Mouse (Mus musculus): ENCODE measurements around the gene Dusp22. TPM values are rescaled to one million over a fixed set of nuclear protein-coding genes. Genes with fewer than 3 reads are reported as not detected.

Dusp22 gene
- polyA plus RNA-seq, 1 experiment from 2014 or later, result 7.3 TPM

DNA sequence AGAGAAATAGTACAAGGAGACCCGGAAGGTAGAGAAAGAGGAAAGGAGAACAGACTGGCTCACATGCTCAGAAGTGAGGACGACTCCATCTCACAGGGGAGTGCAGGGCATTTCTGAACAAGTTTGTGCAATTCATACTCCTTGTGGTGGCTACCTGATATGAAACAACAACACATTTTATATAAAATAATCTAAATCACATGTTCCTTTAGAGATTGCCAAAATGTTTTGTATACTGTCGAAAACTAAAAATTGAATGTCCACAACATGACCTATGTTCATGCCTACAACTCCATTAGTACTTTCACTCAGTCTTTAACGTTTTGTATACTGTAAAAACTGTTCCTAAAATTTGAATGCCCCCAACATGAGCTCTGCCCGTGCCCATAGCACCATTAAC lies 81.4 kb downstream of the Dusp22 start:
- H3K27me3 ChIP-seq, result no peaks in the 10 kb centered on the region
- no peak overlapping the region for H3K4me2 ChIP-seq
- no peaks in the 10 kb centered on the region for H3K36me3 ChIP-seq
- H3K9me3 ChIP-seq (replicated peaks), result no peaks in the 10 kb centered on the region
- DNase-seq, result no peak
- no peak overlapping the region for H3K4me3 ChIP-seq (replicated peaks)
- H3K27ac ChIP-seq, result no peak overlapping the region
- no peaks in the 10 kb centered on the region for H3K4me1 ChIP-seq (replicated peaks)
- H3K9ac ChIP-seq, result no peak overlapping the region
- WGBS (ENCODE audit: insufficient replicate concordance), result 47% methylated on average over 5 of the region's 5 CpGs
- no peak for ATAC-seq (ENCODE audit: low read depth)

DNA sequence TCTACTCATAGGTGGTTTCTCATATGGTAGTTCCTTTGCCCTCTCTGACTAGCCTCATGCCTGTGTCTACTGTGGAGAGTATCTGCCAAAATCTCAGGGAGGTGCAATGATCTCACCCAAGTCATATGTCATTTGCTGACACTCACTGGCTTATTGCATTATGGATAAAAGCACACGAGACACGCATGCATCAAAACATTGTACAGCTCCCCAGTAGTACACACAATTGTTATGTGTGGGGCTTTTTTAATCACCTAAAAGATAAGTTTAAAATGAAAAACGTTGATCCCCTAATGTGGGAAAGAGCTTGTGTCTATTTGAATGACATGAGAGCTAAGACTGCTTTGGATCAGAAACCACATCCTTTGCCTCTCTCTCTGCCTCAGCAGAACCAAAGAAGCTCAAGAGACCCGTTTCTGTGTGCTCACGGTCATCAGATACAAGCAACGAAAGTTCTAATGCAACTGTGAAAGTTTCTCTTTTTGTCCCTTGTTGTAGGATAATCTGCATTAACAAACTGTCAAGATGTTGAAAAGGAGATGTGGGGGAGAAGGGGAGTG lies 82.7 kb downstream of the Dusp22 start:
- H3K27me3 ChIP-seq, result peaks cover 6% of the 10 kb centered on the region; the same call in 1 of the 2 replicates
- DNase-seq (no peak), ATAC-seq (ENCODE audit: low read depth) (no peak)
- H3K4me3 ChIP-seq (replicated peaks), result no peak overlapping the region
- no peaks in the 10 kb centered on the region for H3K36me3 ChIP-seq
- 48% methylated on average over 6 of the region's 6 CpGs for WGBS (ENCODE audit: insufficient replicate concordance)
- H3K9me3 ChIP-seq (replicated peaks), result no peaks in the 10 kb centered on the region
- H3K27ac ChIP-seq, result no peak overlapping the region
- H3K9ac ChIP-seq, result no peak overlapping the region
- no peaks in the 10 kb centered on the region for H3K4me1 ChIP-seq (replicated peaks)
- no peak overlapping the region for H3K4me2 ChIP-seq

DNA sequence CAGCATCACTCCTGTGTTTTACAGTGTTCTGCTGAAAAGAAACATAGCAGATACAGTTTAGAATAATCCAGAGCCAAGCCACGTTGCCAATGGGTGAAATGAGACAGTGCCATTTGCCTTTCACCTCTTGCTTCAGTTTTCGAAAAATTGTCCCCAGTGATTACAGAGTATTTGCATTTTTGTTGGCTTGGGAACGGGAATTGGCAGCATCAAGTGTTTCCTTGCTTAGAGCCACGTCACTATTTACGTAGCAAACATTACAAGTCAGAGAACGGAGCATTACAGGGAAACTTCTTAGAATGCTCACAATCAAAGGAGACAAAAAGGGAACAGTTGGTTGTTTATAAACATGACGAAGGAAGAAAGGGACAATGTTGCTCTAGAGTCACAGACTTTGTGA lies 85.3 kb downstream of the Dusp22 start:
- Histone ChIP-seq H3K4me1 (replicated peaks) (peaks cover 7% of the 10 kb centered on the region), H3K4me3 (replicated peaks) (no peak overlapping the region), H3K27ac (no peak overlapping the region), H3K9me3 (replicated peaks) (no peaks in the 10 kb centered on the region), H3K4me2 (no peak overlapping the region), H3K27me3 (peaks cover 32% of the 10 kb centered on the region), H3K9ac (no peak overlapping the region), H3K36me3 (no peaks in the 10 kb centered on the region)
- WGBS (ENCODE audit: insufficient replicate concordance), result 54% methylated on average over 7 of the region's 7 CpGs
- no peak for ATAC-seq (ENCODE audit: low read depth)
- DNase-seq, result no peak

DNA sequence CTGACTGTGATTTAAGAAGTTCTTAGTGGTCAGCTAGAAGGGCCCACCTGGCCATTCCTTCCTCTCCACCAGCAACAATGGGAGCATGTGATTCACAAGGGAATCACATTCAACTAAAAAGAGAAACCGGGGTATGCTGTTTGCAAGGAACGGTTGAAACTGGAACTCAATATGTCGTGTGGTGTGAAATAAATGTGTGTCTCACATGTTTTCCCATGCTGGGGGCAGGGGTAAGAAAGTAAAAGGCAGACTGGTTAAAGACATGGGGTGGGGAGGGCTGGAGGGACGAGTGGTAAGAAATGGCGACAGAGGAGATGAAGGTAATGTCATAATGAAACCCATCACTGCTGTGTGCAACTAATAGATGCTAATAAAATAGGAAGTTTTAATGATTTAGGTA lies 87.3 kb downstream of the Dusp22 start:
- Histone ChIP-seq H3K4me1 (replicated peaks) (peaks cover 10% of the 10 kb centered on the region), H3K9me3 (replicated peaks) (no peaks in the 10 kb centered on the region), H3K9ac (no peak overlapping the region), H3K27me3 (peaks cover 51% of the 10 kb centered on the region), H3K36me3 (no peaks in the 10 kb centered on the region), H3K27ac (no peak overlapping the region), H3K4me2 (no peak overlapping the region), H3K4me3 (replicated peaks) (no peak overlapping the region)
- WGBS (ENCODE audit: insufficient replicate concordance), result 65% methylated on average over 5 of the region's 5 CpGs
- DNase-seq, result no peak
- ATAC-seq (ENCODE audit: low read depth), result no peak

DNA sequence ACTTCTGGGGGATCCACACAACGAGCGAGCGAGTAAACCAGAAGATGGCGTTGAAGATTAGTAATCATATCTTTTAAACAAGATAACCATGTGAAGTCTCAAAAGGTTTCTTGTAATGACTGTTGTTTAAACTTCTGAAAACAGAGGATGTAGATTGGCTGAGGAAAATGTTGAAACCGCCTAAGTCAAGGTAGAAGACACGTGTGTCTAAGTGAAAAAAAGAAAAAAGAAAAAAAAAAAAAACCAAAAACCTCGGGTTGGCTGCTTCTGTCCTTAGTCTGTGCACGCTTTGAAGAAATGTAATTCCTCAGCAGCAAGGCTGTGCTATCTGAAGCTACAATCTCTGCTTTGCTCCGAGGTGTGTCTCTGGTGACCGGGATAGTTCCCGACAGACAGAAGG lies 87.7 kb downstream of the Dusp22 start:
- peaks cover 54% of the 10 kb centered on the region for H3K27me3 ChIP-seq
- ATAC-seq (ENCODE audit: low read depth) (no peak), DNase-seq (no peak)
- H3K36me3 ChIP-seq, result no peaks in the 10 kb centered on the region
- no peak overlapping the region for H3K4me2 ChIP-seq
- WGBS (ENCODE audit: insufficient replicate concordance), result 49% methylated on average over 11 of the region's 11 CpGs
- H3K9me3 ChIP-seq (replicated peaks), result no peaks in the 10 kb centered on the region
- peaks cover 10% of the 10 kb centered on the region for H3K4me1 ChIP-seq (replicated peaks)
- H3K4me3 ChIP-seq (replicated peaks), result no peak overlapping the region
- H3K9ac ChIP-seq, result no peak overlapping the region
- no peak overlapping the region for H3K27ac ChIP-seq

DNA sequence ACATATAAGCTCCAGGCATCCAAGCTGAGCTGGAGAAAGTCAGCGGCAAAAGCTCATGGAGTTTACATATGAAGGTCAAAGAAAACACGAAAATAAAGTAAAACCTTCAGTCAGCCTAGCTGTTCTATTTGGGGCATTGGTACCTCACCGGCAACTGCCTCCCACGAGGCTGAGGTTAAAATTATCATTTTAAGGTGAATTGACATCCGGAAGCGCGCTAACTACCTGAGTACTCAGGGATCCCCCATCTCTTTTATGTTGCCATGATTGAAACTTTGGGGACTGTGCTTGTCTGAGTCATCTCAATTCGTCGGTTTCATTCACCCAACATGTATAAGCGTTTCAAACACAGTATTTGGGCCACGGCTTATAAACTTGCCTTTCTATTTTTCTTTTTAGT lies 88.5 kb downstream of the Dusp22 start:
- H3K4me3 ChIP-seq (replicated peaks), result no peak overlapping the region
- 52% methylated on average over 11 of the region's 11 CpGs for WGBS (ENCODE audit: insufficient replicate concordance)
- no peak for ATAC-seq (ENCODE audit: low read depth)

DNA sequence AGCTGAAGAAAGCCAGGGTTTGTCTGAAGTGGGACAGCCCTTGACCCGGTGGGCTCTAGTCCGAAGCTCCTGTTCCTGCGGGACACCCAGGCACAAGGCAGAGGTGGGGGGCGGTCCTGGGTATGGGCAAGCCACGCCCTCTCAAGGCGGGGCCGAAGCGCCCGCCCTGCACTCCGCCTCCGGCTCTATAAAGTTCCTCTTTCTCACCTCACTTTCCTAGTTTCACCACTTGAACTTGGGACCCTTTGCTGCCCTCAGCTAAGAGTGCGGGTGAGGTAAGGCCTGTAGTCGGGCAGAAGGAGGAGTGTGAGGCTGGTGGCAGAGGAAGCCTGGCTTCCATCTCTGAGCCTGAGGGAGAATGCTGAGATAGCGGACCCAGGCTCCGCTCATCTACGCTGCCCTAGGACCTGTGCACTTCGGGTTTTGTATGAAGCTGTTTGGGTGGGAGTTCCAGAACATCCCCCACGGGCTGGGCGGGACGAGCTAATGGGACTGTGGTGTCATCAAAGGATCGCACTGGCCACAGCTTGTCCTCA lies 89.3 kb downstream of the Dusp22 start, which contains the start of gene Irf4:
Gene Irf4, plus strand, starts transcription at position 206 of the 536 bp plus-strand sequence.
- Histone ChIP-seq H3K4me1 (replicated peaks) (peaks cover 10% of the 10 kb centered on the region), H3K4me2 (peak within 1 kb of the TSS; percentile 60), H3K27me3 (peaks cover 58% of the 10 kb centered on the region), H3K36me3 (no peaks in the 10 kb centered on the region), H3K9me3 (replicated peaks) (no peaks in the 10 kb centered on the region), H3K9ac (no peak within 1 kb of the TSS), H3K27ac (no peak within 1 kb of the TSS), H3K4me3 (replicated peaks) (peak within 1 kb of the TSS; percentile 40)
- 2% methylated on average over 21 of the region's 21 CpGs for WGBS (ENCODE audit: insufficient replicate concordance)
- ATAC-seq (ENCODE audit: low read depth) (peak; percentile 41; the same call in 1 of the 2 replicates), DNase-seq (peak; percentile 11)

More for the DNA sequence above, 88.5 kb downstream of the Dusp22 start:
- Histone ChIP-seq H3K27ac (no peak overlapping the region), H3K9ac (no peak overlapping the region), H3K4me1 (replicated peaks) (peaks cover 10% of the 10 kb centered on the region), H3K27me3 (peaks cover 58% of the 10 kb centered on the region), H3K4me2 (no peak overlapping the region; the same call in 1 of the 2 replicates), H3K36me3 (no peaks in the 10 kb centered on the region), H3K9me3 (replicated peaks) (no peaks in the 10 kb centered on the region)
- DNase-seq, result no peak

DNA sequence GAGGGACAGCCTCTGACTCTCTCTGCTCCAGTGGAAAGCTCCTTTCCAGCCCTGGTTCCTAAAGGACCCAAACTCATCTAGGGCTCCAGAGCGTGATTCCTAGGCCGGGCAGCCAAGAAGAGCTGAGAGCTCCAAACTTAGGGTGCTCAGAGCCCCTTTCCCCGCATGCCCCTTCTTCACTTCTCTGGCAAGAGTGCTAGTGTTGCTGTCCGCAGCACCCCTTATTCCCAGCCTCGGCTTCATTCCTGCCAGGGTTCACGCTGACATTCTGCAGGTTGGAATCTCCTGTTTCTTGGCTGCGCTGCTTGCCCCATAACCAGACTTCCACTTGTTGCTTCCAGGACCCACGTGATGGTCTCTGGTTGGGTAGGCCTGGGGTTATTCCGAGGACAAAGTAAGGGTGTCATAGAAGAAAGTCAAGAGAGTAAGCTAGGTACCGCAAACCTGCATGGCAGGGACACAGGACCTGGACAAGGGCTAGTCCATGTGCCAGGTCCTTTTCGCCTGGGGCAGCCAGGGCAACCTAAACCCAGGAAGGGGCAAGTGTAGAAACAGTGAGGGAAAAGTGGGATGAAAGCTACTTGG lies 89.8 kb downstream of the Dusp22 start:
- Histone ChIP-seq H3K9ac (no peak overlapping the region), H3K27ac (no peak overlapping the region), H3K36me3 (no peaks in the 10 kb centered on the region), H3K4me3 (replicated peaks) (peak overlapping the region; percentile 40), H3K27me3 (peaks cover 58% of the 10 kb centered on the region), H3K4me1 (replicated peaks) (peaks cover 10% of the 10 kb centered on the region), H3K4me2 (peak overlapping the region; percentile 60), H3K9me3 (replicated peaks) (no peaks in the 10 kb centered on the region)
- WGBS (ENCODE audit: insufficient replicate concordance), result 10% methylated on average over 11 of the region's 11 CpGs
- DNase-seq (no peak), ATAC-seq (ENCODE audit: low read depth) (no peak)

DNA sequence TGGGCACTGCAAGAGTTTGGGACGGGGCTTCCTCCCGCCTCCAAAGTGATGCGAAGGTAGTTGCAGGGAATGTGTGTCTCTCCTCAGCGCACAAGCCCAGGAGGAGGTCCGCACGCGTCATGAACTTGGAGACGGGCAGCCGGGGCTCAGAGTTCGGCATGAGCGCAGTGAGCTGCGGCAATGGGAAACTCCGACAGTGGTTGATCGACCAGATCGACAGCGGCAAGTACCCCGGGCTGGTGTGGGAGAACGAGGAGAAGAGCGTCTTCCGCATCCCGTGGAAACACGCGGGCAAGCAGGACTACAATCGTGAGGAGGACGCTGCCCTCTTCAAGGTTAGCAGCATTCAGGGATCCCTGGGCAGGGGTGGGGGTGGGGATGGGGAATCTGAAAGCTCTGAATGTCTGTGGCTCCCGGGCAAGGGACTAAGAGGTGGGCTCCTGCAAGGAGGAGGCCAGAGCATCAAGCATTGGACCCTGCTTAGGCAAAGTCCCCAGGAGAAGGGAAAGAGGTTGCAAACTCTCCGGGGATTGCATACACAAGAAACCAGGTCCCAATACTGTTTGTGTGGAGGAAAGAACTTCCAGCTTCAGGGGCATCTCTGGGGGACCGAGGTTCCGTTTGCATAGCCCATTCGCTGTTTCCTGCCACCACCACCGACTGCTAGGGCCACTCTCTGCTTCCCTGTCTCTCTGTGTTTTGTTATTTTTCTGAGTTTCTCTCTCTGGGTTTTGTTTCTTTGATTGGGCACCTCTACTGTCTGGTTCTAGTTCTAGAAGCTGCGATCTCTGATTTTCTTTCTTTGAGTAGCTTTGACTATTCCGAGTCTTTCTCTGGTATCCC lies 90.9 kb downstream of the Dusp22 start:
- Histone ChIP-seq H3K27me3 (peaks cover 58% of the 10 kb centered on the region), H3K27ac (no peak overlapping the region), H3K9me3 (replicated peaks) (no peaks in the 10 kb centered on the region), H3K4me3 (replicated peaks) (no peak overlapping the region; the same call in 1 of the 2 replicates), H3K36me3 (no peaks in the 10 kb centered on the region), H3K4me2 (peak overlapping the region; percentile 26), H3K9ac (no peak overlapping the region), H3K4me1 (replicated peaks) (peaks cover 10% of the 10 kb centered on the region)
- 3% methylated on average over 33 of the region's 33 CpGs for WGBS (ENCODE audit: insufficient replicate concordance)
- DNase-seq (no peak), ATAC-seq (ENCODE audit: low read depth) (no peak)

DNA sequence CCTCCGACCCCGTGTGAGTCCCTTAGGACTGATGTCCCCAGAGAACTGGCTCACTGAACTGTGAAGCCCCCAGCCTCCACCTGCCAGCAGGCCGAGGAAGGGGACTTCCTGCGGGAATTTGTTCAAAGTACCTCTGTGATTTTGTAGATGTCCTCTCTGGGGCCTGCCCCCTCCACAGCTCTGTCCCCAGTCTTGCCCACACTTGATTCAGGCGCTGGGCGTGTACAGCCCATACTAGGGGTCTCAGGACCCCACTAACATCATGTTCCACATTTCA lies 91.4 kb downstream of the Dusp22 start:
- WGBS (ENCODE audit: insufficient replicate concordance), result 28% methylated on average over 6 of the region's 6 CpGs
- Histone ChIP-seq H3K27ac (no peak overlapping the region), H3K27me3 (peaks cover 58% of the 10 kb centered on the region), H3K4me3 (replicated peaks) (no peak overlapping the region), H3K4me1 (replicated peaks) (peaks cover 10% of the 10 kb centered on the region), H3K9ac (no peak overlapping the region), H3K4me2 (no peak overlapping the region), H3K36me3 (no peaks in the 10 kb centered on the region), H3K9me3 (replicated peaks) (no peaks in the 10 kb centered on the region)
- DNase-seq (no peak), ATAC-seq (ENCODE audit: low read depth) (no peak)

DNA sequence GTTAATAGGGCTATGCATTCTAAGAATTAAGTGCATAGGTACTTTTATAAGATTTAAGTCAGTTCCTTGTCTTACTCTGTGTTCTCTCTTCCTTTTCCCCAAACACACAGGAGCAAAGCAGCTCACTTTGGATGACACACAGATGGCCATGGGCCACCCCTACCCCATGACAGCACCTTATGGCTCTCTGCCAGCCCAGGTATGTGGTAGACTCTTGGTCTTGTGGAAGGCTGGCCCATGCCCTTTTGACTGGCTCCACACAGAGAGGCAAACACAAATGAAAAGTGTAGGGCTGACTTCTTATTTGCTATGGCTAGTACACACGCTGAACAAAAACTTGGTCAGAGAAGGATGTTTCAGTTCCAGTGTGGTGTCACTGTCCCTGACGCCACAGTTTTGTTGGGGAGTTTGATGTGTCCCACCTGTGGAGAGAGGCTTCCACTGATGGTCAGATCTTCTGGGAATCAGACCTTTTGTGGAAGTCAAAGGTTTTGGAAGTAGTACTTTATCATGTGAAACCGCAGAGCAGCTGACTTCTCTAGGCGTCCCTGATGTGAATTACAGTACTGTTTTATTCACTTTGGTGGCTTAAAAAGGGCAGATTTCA lies 92.9 kb downstream of the Dusp22 start:
- ATAC-seq (ENCODE audit: low read depth) (no peak), DNase-seq (no peak)
- peaks cover 10% of the 10 kb centered on the region for H3K4me1 ChIP-seq (replicated peaks)
- no peak overlapping the region for H3K27ac ChIP-seq
- H3K4me2 ChIP-seq, result no peak overlapping the region
- no peaks in the 10 kb centered on the region for H3K9me3 ChIP-seq (replicated peaks)
- peaks cover 51% of the 10 kb centered on the region for H3K27me3 ChIP-seq
- WGBS (ENCODE audit: insufficient replicate concordance), result 60% methylated on average over 4 of the region's 4 CpGs
- H3K36me3 ChIP-seq, result no peaks in the 10 kb centered on the region
- H3K4me3 ChIP-seq (replicated peaks), result no peak overlapping the region
- no peak overlapping the region for H3K9ac ChIP-seq
